Mouse (Mus musculus) WW6 (cell line): Measurements from ENCODE around the gene Il2rb.

ENCODE experiments used
- DNase-seq: peaks from one replicate; pipeline ENCODE4 v3.0.0-alpha.2; 2013; ENCODE audit warnings: low read depth, low spot score

Il2rb gene

DNA sequence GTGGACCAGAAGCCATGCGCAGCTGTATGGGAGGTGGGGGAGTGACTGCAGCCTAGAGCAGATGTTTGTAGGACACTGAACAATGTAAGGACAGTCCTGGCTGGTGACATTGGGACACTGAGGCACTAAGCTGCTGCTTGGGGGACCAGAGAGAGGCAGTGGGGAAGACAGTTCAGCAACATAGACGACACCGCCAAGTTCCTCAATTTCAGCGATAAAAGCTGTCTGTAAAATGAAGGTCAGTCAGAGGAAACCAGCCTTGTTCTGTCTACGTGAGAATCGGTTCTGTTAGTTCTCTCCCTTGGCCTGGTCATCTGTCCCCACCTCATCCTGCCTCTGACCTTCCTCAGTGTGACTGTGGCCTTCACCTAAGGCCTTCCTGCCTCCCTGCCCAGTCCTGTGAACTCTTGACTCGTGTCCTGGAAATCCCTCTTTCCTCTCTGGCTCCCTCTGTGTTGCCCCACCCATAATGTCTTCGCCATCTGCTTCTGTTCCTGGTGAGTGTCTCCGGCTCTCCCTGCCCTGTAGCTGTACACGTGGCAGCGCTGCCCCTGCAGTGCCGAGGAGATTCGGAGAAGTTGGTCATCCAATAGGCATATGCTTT, 25.1 kb upstream of the Il2rb start:
- no peak for DNase-seq

DNA sequence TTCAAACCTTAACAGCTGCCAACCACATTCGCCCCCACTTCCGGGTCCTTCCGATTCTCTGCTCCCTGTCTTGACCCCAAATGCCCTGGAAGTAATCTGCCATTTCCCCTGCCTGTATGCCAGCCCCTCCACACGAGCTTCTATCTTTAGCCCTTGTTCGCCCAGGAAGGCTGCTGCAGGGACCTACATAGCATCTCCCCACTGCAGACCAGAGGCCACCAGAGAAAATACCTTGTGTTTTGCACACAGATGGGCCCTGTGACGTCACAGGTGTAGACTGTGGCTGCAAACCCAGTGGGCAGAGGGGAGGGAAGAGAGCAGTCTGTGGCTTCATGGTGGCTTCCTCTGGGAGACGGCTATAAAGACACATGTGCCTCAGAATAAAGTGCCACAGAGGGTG, 23.1 kb upstream of the Il2rb start:
- no peak for DNase-seq

DNA sequence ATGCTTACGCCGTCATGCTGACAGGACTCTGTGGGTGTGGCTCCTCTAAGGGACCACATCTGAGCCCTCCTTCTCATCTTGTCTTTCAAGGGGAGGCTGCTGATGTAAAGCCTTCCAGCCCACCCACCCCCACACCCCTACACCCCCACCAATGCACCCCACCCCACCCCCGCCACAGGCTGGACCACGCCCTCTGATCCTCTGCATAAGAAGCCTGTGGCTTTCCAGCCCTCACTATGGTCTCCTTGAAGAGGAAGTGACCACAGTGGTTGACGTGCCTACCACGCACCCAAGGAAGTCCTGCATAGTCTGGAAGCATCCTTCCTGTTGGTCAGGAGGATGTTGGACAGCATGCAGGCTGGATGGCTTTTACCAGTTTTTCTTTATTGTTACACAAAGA, 20.7 kb upstream of the Il2rb start:
- DNase-seq, result no peak

DNA sequence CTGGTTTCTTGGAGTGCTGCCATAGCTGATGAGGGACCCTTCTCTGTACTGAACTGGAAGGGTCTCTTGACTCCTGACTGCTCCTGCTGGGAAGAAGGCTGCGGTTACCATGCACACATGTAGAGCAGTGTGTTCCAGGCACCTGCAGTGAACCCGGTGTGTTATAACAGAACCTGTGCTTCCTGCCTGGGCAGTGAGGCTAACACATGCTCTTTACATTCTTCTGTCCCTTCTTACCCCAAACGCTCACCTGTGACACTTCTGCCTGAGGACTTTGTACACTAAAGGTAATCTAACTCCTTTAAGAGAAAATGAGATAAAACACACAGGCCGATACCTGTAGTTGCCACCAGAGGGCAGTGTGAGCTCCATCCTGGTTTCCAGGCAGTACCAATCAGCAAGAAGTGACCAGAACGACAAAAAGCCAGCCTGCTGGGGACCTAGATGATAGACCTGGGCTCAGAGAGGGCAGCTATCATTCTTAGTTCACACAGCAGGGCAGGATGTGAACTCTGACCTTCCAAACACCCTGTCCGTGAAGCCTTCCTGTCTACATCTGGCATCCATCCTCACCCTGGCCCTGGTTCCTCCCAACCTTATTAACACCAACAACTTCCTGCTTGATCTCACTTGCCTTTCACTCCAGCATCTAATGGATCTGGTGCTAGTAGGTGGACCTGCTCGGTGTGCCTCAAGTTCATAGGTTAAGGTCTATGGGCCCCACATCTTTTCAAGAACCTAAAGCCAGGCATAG, 19.5 kb upstream of the Il2rb start:
- DNase-seq, result no peak

DNA sequence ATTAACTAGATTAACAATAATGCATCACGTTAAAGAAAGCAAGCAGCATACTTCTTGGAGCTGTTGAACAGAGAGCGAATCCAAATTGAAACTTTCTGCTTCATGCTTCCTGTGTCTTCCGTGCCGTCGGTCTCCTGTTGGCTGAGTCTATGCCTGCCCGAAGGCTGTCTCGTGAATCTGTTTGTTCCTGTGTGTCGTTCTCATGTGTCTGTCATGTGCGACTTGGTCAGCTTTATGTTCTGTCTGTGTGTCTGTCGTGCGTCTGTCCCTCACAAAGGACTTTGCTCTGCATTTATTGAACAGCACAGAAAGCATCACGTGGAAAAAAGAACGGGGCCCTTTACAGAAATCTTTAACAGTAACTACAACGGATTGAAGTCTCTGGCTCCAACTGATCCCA, 17.9 kb upstream of the Il2rb start:
- no peak for DNase-seq

DNA sequence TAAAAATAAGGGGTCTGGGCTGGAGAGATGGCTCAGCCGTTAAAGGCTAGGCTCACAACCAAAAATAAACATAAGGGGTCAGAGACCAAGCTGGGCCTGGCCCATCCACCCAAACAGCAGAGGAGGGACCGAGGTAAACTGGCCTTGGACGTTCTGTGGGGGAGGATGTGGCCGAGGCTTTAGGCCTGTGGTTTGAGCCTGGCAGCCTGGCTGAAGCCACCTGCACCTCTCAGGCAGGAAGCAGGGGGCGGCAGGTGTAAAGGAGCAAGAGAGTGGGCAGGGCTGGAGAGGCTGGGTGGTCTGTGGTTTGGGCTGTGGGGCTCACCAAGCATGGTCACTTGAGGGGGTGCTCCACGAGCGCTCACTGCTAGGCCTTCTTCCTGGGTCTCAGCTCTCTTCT, 16.9 kb upstream of the Il2rb start:
- no peak for DNase-seq

DNA sequence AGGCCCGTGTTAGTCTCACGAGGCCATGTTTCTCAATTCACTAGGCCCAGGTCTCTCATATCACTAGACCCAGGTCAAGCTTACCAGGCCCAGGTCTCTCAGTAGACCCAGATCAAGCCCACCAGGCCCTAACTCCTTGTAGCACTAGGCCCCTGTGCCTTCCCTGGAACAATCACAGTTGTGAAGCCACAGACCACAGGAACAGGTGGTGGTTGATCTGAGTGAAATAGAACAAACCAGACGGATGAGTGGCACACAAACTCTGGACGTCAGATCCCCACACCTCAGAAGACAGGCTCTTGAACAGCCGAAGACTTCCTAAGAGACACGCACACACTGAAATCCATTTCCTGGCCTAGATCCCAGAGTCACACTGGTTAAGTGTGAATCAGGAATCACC, 15.7 kb upstream of the Il2rb start:
- no peak for DNase-seq

DNA sequence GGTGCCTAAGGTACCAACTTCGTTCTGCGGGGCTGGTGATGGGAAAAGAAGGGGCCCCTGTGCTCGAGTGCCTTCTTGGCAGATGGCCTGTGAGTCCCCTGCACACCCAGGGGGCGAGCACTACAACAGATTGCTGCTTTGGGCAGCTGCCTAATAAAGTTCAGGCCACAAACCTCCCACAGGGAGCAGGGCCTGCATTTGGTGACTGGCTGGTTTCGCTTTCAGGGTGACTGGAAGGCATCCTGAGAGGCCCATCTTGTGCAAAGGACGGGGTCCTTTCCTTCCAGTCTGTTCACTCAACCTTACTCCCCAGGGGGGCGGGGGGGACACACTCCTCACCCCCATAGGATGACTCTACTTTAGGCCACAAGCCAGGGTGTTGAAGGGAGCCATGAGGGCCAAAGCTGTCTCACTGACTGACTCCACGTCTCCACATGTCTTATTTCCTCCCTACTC, 15.1 kb upstream of the Il2rb start:
- no peak for DNase-seq

DNA sequence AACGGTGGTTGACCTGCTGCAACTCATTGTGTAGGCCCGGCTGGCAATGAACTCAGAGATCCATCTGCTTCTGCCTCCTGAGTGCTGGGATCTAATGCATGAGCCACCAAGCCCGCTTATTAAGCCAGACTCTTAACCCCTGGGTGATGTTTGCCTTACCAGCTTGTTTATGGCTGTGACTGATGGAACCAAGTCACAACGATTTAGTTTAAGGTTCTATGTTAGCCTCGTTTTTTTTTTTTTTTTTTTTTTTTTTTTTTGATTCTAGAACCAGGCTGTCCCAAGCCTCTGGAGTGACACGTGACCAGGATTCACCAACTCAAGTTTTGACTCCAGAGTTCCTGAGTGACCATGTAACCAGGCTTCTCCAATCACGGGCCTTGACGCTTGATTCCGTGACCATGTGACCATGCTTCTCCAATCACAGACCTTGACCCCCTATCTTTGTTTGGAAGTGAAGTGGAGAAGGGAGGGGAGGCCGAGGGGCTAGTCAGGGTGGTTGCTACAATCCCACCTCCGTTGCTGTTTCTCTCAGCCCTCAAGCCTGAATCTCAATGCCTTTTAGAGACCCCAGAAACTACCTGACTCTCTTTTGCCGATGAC, 14.3 kb upstream of the Il2rb start:
- DNase-seq, result no peak

DNA sequence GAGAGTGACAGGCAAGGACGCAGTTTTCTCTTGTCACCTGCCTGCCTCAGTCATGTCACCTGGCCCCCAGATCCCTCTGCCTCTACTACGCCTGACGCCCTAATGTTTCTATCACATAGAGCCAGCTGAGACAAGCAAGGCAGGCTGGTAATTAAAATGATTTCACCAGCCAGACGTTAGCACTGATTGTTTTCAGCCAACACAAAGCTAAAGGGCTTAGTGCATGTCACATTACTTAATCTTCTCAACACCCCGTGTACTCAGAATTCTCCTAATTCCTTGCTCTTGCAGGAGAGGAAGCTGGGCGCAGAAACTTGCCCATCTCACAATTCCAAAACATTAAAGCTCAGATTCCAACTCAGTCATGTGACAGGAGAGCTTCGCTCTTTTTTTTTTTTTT, 13.4 kb upstream of the Il2rb start:
- DNase-seq, result no peak

DNA sequence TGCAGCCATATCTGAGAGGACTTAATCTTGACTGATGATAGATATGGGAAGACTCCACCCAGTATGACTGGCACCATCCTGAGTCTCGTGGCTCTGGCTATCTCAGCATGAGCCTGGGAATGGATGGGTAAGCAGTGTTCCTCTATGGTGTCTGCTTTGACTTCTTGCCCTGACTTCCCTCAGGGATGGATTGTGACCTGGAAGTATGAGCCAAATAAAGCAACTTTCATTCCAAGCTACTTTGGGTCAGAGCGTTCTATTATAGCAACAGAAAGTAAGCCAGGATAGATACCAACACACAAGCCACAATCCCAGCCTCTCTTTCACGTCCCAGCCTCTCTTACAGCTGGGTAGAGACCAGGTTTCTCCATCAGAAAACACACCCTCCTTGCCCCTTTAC, 10.5 kb upstream of the Il2rb start:
- no peak for DNase-seq

DNA sequence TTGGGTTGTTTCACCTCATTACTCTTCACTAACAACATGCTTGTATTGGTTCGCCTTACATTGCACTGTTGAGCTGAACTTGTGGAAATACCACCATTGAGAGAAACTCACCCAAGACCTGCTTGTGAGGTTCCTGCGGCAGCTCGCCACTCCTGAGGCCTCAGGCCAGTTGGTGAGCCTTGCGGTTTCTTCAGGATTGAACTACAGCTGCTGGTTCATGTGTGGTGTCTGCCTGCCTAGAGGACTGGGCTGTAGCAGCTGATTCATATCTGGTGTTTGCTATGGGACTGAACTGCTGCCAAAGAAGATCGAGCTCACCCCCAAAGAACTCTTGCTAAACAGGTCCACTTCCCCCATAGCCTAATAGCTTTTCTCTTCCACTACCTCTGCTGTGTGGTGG, 9.7 kb upstream of the Il2rb start:
- DNase-seq, result no peak

DNA sequence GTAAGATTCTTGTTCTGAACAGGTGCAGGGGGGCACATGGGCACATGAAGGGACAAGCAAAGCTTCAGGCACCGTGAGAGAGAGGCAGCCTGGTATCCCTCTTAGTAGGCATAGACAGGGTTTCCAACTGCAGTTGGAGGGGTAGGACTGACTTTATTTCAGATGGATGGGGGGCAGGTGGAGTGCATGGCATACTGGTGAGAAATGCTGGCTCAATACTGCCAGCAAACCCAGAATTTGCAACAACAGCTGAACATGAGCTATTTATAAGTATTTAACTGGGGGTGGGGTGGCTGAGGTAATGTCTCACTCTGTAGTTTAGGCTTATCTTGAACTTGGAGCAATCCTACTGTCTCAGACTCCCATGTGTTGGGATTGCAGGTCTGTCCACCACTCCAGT, 8.9 kb upstream of the Il2rb start:
- no peak for DNase-seq

DNA sequence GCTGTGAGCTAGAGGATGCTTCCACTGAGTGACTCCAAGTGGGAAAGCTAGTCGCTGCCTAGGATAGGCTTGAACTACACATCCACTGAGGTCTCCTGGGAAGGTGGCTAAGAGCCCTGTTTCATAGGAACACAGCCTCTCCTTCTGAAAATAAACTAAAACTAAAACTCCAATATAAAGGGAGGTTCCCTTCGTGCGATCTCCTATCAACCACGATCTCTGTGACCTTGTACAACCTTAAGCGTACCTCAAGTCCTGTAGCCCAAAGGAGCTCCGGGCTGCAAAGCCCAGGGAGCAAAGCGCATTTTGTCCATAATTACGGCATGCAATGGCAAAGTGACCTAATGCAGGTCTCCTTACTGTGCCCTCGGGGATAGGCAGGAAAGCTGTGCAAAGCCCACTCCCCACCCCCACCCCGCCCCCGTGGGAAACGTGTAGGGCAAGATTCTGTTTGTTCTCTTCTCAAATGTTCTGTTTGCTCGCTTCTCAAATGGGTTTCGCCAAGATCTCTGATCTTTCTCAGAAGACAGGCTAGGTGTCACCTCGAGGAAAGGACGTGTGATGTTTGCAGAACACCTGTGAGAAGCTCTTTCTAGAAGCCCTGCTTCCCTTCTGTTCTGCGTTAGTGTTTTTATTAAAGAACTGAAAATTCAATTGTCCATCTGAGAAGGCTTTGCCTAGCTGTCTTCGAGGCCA, 7.5 kb upstream of the Il2rb start:
- DNase-seq, result no peak

DNA sequence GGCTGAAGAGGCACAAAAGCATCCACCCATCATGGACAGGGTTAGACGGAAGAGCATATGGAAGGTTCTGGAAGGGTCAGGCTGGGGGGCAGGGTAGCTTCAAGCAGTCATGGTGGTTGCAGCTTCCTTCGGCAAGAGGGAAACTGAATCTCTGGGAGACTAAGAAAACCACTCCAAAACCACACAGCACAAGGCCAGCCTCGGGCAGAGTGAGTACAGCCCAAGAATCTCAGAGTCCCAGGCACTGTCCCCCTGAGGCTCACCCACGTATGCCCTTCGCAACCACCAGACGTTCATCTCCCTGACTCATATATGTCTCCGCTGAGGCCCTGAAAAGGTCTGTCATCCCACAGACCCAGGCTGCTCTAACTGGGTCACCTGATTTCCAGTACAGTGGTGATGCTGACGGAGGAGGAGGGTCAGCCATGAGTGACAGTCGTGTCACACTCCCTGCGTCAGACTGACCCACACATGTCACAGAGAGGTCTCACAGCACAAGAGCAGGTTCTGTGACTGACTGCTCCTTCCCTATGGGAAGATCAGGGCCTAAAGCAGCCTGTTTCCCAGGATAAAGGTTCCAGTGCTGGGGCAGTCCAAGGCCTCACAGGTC, 1.6 kb downstream of the Il2rb start:
- no peak for DNase-seq

DNA sequence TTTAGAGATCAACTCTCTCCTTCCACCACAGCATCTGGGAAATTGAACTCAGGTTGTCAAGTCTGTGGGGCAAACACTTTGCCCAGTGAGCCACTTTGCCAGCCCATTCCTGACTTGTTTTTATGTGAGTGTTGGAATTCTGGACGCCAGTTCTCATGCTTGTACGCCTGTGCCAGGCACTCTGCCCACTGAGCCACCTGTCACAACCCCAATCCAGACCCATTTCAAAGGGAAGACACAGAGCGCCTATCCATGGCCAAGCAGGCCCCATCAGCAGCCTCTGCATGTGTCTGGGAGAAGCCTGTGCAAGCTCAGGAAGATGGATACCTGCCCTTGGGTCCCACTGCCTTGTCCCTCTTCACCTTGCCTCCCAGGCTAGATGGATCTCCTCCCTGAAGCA, 3.8 kb downstream of the Il2rb start:
- DNase-seq, result no peak

DNA sequence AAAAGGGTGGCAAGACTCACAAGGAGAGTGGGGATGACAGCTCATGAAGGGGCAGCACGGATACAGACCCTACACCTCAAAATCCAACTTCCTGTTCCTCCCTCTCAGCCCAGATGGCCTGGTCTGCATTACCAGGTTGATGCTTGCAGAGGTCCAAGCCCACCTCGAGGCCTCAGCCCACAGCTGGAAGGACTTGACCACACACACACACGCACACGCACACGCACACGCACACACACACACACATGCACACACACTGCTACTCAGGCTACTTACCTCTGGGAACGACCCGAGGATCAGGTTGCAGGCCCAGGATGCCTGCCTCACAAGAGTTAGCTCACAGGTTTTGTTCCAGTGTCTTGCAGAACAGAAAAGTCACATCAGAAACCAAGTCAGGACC, 5.2 kb downstream of the Il2rb start:
- DNase-seq, result no peak

DNA sequence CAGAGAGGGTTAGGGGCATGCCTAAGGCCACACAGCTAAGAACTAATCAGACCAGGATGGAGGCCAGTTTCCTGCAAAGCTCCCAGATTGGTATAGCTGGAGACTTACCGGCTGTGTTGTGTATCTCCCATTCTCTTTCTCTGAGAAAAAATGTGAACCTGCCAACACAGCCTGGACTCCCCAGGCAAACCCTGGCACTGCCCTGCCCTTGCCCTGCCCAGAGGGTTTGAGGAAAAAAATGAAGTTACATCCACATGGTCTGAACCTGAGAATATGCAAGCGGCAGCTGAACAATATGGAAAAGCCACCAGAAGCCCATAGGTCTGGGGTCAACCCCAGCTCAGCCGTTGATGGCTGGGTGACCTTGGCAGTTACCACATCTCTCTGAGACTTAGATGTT, 5.8 kb downstream of the Il2rb start:
- no peak for DNase-seq

DNA sequence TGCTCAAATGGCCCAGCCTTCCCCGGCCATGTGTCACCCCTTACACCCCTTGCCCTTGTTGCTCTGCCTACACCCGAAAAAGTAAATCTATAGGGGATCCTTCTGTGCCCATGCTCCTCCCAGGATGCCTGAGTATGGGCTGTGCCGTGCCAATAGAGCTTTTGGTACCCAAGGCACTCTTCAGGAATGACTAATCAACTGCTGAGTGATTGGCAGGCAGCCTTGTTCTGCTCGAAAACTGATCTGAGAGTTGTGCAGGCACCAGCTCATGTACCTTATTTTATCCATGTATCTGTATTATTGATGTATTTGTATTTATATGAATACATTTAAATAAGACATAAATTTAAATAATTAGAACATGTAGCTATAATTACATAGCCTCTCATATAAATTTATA, 8.0 kb downstream of the Il2rb start:
- no peak for DNase-seq

DNA sequence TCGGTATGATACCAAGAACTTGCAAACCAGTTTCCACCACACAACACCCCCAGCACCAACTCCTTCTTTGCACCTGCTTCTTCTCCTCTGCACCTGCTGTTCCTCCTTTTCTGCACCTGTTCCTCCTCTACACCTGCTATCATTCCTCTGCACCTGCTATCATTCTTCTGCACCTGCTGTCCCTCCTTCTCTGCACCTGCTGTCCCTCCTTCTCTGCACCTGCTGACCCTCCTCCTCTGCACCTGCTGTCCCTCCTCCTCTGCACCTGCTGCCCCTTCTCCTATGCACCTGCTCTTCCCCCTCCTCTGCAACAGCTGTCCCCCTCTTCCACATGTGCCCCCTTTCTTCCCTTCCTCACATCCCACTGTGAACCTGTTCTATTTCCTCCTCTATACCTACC, 8.5 kb downstream of the Il2rb start:
- no peak for DNase-seq

DNA sequence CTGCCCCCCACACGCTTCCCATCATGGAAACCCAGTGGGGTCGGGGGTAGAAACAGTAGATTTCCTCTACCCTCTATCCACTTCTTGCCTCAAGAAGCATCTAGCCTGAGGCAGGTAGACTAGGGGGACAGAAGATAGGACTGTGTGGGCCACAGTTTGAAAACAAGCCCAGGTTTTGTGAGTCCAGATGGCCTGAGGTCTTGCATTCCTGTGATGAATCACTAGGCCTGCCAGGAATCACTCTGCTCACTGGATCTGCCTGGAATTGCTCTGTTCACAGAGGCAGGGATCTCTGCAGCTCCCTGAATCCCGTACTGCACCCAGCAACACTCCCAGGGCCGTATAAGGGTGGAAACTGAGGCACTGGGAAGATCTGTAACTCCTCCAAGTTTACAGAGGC, 11.8 kb downstream of the Il2rb start:
- DNase-seq, result no peak

DNA sequence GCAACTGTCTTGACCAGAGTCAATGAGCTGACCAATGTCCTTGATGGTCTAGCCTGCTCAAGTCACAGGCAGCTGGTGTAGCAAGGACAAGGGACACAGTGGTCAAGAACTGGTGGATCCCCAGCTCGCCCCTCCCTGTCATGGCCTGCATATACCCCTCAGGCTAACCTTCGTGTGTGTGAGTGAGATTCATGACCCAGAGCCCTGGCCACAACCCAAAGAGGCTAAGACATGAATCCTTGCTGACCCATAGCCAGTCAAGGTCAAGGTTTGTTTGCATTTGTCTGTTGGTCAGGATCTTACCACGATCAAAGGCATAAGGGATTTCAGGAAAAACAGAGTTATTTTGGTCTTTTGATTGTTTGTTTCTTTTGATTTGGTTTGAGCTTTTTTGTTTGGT, 12.6 kb downstream of the Il2rb start:
- DNase-seq, result no peak
